Mouse (Mus musculus): ENCODE measurements around the gene Tecpr1.
A peak's percentile ranks its signal among the peaks of the same experiment; 100 is the strongest.

Gene Tecpr1

DNA sequence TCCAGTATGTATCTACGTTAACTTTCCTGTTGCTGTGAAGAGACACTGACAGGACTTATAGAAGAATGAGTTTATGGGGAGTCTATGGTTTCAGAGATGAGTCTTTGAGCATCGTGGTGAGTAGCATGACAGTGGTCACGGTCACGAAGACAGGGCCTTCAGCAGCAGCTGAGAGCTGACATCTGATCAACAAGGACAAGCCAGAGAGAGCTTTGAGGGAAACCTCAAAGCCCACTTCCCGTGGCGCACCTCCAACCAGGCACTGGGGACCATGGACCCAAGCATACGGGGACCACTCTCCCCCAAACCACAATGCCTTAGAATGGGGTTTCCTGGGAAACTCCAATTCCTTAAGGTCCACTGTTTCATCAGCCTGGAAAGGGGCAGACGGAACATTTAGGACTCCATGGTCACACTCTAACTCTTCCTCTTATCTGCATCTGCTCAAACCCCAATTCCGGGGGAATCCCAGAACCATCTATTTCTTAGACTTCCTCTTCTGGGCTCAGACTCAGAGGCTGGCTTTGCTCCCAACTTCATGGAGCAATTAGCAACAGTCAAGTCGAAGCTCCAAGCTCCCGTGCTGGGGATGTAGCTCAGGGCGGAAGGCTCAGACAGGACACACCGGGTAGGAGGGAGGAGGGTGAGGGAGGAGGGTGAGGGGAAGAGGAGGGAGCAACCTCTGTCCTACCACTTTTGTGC, 28.6 kb upstream of the Tecpr1 start:
- no peak for DNase-seq

DNA sequence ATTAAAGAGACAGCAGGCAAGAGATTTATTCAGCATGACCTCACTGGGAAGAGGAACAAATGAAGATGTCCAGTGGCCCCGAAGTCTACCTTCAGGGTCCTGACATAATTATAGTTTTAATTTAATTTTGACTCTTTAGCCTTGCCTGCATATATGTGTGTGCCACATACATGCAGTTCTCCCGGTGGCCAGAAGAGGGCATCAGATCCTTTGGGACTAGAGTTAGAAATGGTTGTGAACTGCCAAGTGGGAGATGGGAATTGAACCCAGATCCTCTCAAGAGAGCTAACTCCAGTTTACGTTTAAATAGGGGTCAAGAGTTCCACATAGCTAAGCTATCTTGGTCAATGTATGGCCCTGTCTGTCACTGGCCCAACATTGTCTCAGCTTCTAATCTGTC, 26.5 kb upstream of the Tecpr1 start:
- DNase-seq, result peak; percentile 46

DNA sequence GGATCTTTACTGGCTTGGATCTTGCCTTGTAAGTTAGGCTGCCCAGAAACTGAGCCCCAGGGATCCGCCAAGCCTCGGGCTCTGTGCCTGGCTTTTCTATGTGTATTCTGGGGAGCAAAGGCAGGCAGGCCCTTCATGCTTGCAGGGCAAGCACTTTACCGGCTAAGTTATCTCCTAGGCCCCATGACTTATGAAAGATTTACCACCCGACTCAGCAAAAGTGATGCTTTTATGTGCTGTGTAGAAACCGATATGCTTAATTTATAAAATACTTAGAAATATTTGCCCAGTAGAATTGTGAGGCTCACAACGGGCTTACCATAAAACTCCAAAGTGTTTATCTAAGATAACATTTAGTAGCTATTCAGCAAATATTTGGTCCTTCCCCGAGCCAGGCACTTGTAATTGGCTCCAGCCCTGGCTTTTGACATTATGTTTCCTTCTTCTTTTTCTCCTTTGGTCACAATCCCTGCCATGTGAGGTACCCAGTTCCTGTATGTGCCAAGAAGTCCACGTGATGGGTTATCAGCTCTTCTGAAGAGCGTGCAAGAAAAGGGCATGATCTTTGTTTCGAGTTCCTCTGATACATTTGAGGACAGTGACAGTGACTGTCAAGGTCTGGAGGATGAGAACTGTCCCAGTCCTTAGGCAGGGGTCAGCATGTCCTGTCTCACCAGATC, 24.6 kb upstream of the Tecpr1 start:
- DNase-seq, result no peak

DNA sequence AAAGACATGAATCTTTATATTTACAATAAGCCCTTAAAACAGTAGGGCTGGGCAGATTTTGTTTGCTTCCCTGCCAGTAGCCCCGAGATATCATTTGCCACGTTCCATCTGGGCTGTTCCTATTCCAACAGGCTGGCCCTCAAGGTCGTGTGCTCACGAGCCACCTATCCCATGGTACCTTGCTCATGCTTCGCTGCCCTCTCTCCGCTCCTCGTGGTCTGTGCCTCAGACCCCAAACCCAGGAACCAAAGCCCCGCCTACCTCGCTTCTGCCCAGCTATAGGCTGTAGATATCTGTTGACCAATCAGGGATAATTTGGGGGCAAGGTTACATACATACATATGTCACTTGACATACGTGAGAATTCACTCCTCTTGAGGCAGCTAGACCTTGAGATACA, 23.9 kb upstream of the Tecpr1 start:
- DNase-seq, result no peak

DNA sequence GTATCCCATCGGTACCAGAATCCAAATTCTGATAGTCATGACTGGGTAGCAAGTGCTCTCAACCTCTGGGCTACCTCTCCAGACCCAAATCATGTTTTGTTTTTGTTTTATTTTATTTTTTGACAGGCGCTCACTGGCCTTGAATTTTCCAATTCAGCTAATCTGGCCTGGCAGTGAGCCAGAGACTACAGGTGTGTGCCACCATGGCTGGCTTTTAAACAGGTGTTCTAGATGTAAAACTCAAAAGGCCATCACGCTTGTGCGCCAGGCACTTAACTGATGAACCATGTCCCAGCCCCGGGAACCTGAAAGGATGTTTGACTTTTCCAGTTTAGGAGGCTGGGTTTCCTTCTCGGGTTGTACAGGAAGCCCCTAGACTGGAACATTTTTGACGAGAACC, 23.3 kb upstream of the Tecpr1 start:
- DNase-seq, result no peak

DNA sequence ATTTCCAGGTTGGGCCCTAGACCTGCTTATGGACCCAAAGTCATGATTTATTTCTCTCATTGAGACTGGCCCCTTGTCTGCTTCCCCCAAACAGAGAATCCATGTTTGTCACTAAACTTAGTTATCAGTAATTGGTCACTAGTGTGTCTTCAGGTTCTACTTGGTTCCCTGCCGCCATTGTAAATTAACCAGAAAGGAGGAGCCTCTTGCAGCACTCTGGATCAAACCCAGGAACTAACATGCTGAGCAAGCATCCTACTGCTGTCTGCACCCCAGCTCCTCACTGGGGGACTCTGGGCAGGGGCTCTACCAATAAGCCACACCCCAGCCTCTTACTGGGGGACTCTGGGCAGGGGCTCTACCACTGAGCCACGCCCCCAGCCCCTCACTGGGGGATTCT, 22.2 kb upstream of the Tecpr1 start:
- no peak for DNase-seq

DNA sequence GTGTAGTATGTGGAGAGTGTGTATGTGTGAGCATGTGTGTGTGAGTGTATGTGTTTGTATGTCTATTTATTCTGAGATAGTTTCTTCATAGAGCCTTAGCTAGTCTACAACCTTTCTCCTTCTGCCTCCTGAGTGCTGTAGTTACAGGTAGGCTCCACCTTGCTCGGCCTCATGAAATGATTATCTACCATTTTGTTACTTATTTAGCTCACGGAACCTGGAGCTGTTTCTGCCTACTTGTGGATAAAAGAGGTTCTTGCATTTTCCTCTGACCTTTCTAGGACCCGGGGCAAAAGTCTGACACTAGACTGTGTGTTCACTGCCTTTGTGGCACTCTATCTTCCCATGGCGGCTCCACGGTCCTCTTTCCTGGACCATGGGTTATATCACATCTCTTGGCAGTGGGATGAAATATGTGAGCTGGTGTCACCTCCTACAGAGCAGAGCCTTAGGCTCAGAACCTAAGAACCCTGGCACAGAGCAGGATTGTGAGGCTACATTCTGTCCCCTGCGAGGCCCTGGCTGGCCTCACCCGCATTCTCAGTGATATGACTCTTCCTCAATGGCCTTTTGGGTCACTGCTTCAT, 20.6 kb upstream of the Tecpr1 start, which contains the start of gene Bri3:
TSS of gene Bri3 (plus strand) at position 537 of the 587 bp plus-strand sequence.
- DNase-seq, result no peak

DNA sequence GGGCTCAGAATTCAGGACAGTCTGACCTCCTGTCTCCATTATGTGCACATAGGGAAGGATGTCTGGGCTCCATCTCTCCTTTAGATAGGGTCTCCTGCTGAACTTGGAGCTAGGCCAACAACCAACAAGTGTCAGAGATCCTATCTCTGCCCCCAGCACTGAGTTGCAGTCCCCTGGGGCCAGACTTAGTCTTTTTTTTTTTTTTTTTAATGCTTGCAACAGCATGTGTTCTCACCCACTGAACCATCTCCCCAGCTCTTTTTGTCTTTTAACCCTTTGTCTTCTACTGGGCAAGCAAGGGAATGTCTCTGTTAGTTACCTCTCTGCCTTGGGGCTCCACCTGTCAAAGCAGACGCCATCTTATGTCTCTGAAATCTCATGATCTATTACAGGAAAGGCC, 15.6 kb upstream of the Tecpr1 start:
- DNase-seq, result no peak

DNA sequence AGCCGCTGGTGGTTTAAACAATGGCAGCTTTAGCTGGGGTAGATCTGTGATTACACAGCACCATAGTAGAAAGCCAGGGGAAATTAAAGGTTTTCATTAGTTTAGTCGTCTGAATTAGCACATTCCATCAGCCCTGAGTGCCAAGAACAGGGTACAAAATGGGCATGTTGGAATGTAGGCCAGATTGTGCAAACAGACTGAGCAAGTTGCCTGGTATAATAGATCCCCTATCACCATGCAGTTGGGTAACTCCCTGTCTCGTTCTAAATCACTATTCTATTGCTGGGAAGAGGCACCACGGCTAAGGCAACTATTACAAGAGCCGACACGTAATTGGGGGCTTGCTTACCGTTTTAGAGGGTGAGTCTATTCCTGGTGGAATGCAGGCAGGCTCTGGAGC, 11.3 kb upstream of the Tecpr1 start:
- no peak for DNase-seq

DNA sequence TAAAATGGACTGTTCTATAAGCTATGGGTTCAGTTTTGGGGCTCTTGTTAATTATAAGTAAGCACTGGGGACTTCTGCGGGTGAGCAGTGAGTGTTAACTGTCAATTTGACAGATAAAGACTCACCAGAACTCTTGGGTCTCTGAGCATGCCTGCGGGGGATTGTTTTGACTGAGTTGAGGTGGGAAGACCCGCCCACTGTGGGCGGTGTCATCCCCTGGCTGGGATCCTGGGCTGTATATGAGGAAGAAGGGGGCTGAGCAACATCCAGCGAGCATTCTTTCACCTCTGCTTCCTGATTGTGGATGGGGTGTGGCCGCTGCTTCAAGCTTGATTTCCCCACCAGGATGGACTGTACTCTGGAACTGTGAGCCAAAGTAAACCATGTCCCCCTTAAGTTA, 10.8 kb upstream of the Tecpr1 start:
- DNase-seq, result no peak

DNA sequence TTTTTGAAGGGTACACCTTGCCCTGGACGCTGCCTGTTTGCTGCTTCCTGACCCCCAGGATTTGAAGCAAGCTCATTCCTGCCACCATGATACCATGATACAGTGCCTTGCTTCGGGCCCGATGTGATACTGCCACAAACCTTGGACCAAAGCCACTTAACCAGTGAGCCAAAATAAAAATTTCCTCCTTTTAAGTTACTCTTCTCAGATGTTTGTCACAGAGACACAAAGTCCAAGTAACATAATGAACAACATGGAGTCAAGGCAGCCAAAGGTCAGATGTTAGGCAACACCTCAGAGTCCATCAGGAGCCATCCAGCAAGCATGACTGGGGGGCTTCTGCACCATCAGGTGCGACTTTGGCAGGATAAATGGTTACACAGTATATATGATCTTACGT, 9.1 kb upstream of the Tecpr1 start:
- no peak for DNase-seq

DNA sequence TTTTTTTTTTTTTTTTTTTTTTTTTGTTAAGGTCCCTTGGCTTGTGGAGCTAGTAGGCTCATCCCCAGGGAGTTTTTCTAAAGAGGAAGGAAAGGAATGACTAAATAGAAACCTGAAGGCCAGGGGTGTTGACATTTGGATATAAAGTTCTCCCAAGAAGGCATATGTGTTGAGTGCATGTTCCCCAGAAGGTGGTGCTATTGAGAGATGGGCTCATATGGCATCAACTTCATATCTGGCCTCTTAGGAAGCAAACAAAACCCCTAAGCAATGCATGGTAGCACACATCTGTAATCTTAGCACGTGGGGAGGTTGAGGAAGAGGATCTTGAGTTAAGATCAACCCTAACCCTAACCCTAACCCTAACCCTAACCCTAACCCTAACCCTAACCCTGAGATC, 8.0 kb upstream of the Tecpr1 start:
- DNase-seq, result no peak

DNA sequence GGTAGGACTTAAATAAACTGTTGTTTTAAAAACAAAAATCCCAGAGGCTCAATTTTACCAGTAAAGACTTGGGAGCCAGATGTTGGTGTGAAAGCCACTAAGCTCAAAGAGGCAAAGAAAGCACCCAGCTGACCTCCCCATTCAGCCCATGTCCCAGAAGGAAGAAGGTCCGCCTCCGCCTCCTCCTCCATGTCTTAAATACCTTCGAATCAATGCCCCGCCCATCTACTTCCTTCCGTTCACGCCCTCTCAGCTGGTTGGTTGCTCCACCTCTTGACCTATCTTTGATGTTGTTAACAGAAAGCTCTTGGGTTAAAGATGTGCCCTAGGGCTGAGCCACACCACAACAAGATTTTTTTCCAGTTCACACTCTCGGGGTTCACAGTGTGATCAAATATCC, 6.8 kb upstream of the Tecpr1 start:
- DNase-seq, result no peak

DNA sequence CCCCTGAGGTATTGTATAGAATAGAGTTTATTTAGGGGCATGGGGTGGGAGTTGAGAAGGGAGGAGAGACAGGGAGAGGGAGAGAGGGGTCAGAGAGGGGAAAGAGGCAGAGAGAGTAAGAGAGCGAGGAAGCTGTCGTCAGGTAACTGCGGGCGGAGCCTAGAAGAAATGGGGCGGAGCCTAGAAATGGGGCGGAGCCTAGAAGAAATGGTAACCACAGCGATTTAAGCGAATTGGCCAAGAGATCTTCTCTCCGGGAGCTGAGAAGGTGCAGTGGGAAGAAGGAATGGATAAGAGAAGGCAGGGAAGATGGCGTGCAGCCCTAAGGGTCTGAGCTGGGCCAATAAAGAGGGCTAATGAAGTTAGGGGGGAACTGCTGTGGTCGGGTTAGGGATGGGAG, 2.8 kb upstream of the Tecpr1 start:
- DNase-seq, result no peak

DNA sequence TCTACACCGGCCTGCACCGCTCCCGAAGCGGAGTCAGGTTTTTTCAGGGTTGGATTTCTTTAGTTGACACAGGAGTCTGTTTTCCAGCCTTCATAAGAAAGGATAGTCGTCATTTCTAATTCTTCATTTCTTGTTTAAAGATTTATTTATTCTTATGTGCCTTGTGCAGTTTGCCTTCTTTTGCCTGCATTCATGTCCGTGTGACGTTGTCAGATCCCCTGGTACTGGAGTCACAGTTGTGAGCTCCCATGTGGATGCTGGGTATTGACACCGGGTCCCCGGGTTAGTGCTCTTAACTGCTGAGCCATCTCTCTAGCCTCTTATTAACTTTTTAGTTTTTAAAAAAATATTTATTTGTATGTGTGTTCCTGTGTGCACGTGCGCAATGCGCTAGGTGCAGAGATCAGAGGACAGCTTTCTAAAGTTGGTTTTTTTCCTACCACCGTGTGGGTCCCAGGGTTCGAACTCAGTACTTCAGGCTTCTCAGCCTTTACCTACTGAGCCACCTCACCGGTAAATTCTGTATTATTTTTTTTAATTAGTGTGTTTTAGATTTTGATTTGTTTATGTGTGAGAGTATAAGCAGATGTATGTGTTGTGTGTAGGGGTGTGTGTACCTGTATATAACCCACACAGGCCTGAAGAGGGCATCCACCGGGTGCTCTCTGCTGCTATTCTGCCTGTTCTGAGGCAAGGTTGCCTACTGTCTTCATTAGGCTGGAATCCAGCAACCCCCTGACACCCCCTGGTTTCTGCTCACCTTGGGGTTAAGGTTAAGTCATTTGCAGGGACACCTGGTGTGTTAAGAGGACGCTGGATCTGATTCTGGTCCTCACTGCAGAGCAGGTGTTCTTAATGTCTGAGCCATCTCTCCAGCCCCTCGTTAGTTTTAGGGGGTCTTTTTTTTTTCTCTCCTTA, 743 bp upstream of the Tecpr1 start:
- peak; percentile 29 for DNase-seq

DNA sequence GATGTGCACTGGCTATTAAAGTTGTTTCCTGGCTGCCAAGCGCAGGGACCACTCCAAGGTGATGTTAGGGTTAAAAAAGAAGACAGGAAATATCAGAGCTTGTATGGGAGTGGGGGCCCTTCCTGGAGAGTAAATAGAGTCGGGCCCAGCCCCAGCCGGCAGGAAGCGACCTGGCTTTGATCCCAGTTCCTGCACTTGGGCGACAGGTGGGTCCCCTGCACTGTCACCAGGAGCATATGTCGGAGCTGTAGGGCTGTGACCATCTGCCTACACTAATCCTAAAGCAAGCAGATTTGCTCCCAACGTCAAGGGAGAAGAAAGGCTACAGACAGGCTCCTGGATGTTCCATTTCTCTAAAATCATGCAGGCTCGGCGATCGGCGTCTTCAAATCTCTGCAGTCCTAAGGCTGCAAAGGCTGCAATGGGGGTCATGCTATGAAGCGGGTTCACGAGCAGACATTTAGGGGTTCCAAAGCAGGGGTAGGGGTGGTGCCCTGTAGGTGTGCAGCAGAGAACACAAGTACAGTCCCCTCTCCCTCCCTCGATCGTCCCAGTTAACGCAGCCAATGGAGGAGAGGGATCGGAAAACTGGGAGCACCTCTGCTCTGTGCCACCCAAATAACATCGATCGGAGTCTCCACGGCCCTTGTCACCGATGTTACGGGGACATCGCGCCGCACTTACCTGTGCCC, 458 bp downstream of the Tecpr1 start:
- DNase-seq, result peak; percentile 64

DNA sequence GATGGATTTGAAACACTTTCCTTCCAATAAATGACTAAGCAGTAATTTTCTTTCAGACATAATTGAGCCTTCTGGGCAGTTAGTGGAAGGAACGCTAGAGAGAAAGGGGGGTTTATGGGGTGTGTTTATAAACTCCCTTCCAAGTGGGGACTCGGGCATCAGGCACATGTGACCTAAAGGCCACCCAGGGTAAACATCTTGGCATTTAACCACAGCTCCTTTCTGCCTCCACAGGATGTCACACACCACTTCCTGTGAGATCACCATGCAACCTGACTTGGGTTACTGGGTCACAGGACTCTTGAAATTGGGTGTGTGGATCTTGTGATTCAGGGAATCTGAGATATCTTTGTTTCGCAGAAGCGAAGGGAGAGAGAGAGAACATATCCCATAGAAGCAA, 2.1 kb downstream of the Tecpr1 start:
- peak; percentile 50 for DNase-seq

DNA sequence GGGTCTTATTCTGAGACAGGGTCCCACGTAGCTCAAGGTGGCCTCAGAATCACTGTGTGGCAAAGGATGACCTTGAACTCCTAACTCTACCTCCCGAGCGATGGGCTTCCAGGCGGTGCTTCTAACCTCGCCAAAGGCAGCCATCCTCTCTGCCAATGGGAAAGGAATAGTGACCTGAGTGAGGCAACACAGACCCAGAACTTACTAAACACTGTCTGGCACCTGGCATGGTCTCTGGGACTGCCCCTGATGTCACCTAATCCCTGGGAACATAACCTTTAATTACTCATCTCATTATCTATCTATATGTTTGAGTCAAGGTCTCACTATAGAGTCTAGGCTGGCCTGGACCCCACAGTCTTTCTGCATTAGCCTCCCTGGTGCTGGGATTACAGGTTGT, 3.5 kb downstream of the Tecpr1 start:
- no peak for DNase-seq

DNA sequence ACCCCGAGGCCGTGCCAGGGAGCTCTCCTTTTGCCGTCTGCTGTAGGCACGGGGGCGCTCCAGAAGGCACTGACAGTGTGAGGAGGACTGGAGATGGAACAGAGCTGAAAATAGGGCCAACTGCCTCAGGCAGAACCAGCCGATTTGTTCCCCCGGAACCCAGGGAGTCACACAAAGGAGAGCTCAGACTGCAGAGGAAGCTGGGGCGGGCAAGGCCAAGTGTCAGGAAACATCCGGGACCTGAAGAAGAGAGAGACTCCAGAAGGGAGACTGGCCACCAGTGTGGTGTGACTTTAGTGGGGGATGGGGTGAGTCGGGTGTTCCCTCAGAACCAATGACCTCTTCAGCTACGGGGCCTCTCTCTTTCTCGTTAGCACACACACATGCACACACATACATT, 4.1 kb downstream of the Tecpr1 start:
- DNase-seq, result no peak

DNA sequence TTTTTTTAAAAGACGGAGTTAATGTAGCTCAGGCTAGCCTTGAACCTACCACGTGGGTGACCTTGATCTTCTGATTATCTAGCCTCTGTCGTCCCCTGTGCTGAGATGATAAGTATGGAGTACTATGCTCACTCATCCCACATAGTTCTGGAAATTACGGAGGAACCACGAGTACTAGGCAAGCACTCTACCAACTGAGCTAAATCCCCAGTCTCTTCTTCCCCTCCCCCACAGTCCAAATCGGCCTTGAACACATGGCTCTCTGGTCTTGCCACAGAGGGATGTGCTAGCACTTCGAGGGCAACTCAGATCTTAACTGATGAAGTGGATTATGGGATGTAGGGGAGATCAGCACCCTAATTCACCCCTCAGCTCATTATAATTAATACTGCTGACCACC, 5.4 kb downstream of the Tecpr1 start:
- no peak for DNase-seq

DNA sequence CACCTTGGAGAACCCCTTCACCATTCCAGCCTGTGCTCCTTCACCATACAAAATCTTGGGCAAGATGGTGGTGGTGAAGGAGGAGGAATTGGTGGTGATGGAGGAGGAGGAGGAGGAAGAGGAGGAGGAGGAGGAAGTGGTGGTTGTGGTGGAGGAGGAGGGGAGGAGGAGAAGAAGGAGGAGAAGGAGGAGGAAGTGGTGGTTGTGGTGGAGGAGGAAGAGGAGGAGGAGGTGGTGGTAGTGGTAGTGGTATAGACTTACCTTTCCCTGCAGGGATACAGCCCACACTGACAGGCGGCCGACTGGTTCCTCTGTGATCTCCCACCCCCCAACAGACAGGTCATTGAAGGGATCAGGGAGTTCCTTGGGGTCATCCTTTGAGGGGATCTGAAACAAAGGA, 7.4 kb downstream of the Tecpr1 start:
- DNase-seq, result no peak

DNA sequence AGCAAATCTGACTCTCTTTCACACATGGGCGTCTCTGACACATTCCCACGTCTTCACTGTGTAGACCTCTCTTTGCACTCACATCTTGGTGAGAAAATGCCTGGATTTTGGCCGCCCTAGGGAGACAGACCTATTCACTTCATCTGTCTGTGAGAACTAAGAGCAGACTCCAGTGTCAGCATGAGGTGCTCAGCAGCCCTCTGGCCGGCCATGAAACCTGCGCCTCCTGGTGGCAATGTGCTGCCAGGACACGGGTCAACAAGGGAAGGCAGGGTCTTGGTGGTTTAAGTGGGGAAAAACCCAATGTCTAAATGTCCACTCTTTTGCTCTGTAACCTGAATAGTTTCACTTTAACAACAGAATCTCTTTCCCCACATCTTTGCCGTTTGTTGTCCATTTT, 9.0 kb downstream of the Tecpr1 start:
- peak; percentile 82 for DNase-seq

DNA sequence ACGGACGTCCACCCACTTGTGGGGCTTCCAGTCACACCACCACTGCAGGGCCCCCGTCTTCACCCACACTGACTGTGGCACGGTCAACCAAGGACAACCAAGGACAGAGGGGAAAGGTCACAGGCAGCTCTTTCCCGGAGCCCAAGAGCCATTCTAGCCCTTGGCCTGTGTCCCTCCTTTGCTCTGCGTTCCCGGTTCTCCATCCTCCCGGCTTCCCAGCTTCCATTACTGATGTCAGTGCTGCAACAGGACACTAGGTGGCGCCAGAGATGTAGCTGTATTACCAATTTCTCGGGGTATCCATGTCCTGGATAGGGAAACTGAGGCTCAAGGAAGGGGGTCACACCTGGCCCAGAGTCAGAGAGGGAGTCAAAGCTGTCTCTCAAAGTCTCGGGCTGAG, 15.9 kb downstream of the Tecpr1 start:
- peak; percentile 63 for DNase-seq

Data from thymus, postnatal 4 days (tissue).